Mouse (Mus musculus): ENCODE results near the gene Acsl3.

DNA sequence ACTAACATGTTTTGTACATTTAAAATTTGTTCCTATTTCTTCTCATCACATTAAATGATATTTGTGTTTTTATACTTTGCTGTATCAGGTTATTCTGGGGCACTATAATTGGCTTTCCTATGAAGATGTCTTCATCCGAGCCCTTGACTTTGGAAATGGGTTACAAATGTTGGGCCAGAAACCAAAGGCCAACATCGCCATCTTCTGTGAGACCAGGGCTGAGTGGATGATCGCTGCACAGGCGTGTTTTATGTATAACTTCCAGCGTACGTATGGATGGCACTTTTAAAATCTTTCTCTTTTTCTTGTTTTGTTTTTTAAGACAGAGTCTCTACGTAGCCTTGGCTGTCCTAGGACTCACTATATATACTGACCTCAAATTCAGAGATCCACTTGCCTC lies 30.5 kb downstream of the Acsl3 start:
- TF ChIP-seq CTCF (IDR thresholded peaks at IDR 0.05) = peak; percentile 51
- no peak for TF ChIP-seq EP300 (IDR thresholded peaks at IDR 0.05)

Data from lung, postnatal 0 days (tissue).